Mouse (Mus musculus) cerebral cortex, adult 2 months (tissue): ENCODE results near the gene Top2a.

Source experiments
- WGBS: fragments of 180-500 bp; shearing (Covaris S2); methylation state at CpG from one replicate; pipeline ENCODE4 v1.1.7; 2018; 5-methylcytosine and 5-hydroxymethylcytosine counted together

The Top2a gene

GRCm38 (mm10) chr11:99023500-99024467, at the start of gene Top2a:
Gene Top2a, minus strand, starts transcription at chr11:99024189.
- under 1% methylated on average over 54 of the region's 54 CpGs for WGBS

GRCm38 (mm10) chr11:99073781-99074180, 49.8 kb upstream of the Top2a start:
- WGBS, result 83% methylated on average over 5 of the region's 5 CpGs

- WGBS, result 68% methylated on average over 6 of the region's 6 CpGs
These were observed 47.9 kb upstream of the Top2a start for GRCm38 (mm10) chr11:99071866-99072265.

GRCm38 (mm10) chr11:99068455-99068854, 44.5 kb upstream of the Top2a start:
- WGBS, result 92% methylated on average over 5 of the region's 5 CpGs

- whole genome bisulfite sequencing, result 92% methylated on average over 8 of the region's 8 CpGs
These were observed 43.6 kb upstream of the Top2a start for GRCm38 (mm10) chr11:99067591-99067990.

GRCm38 (mm10) chr11:99065979-99066378, 42.0 kb upstream of the Top2a start:
- 11% methylated on average over 2 of the region's 2 CpGs for WGBS

- 79% methylated on average over 3 of the region's 3 CpGs for WGBS
These were observed 41.4 kb upstream of the Top2a start for GRCm38 (mm10) chr11:99065353-99065752.

- WGBS, result 70% methylated on average over 8 of the region's 8 CpGs
These were observed 39.6 kb upstream of the Top2a start for GRCm38 (mm10) chr11:99063406-99064131.

- WGBS, result 91% methylated on average over 7 of the region's 7 CpGs
These were observed 38.7 kb upstream of the Top2a start for GRCm38 (mm10) chr11:99062661-99063060.

GRCm38 (mm10) chr11:99060435-99060834, 36.4 kb upstream of the Top2a start:
- 89% methylated on average over 3 of the region's 3 CpGs for WGBS

GRCm38 (mm10) chr11:99055571-99056452, 31.8 kb upstream of the Top2a start:
- WGBS, result 67% methylated on average over 8 of the region's 8 CpGs

- WGBS, result 80% methylated on average over 4 of the region's 4 CpGs
These were observed 31.2 kb upstream of the Top2a start for GRCm38 (mm10) chr11:99055143-99055542.

- WGBS, result 47% methylated on average over 2 of the region's 2 CpGs
These were observed 23.7 kb upstream of the Top2a start for GRCm38 (mm10) chr11:99047643-99048042.

- 50% methylated on average over 5 of the region's 5 CpGs for WGBS
These were observed 23.1 kb upstream of the Top2a start for GRCm38 (mm10) chr11:99047120-99047519.

GRCm38 (mm10) chr11:99045159-99045889, 21.3 kb upstream of the Top2a start:
- WGBS, result 81% methylated on average over 12 of the region's 12 CpGs

- 97% methylated on average over 5 of the region's 5 CpGs for WGBS
These were observed 20.3 kb upstream of the Top2a start for GRCm38 (mm10) chr11:99044306-99044705.

GRCm38 (mm10) chr11:99043632-99044031, 19.6 kb upstream of the Top2a start:
- 75% methylated on average over 6 of the region's 6 CpGs for WGBS

- WGBS, result 38% methylated on average over 12 of the region's 12 CpGs
These were observed 18.9 kb upstream of the Top2a start for GRCm38 (mm10) chr11:99042834-99043431.

GRCm38 (mm10) chr11:99041841-99042780, 18.1 kb upstream of the Top2a start:
- WGBS, result 46% methylated on average over 16 of the region's 16 CpGs
